Mouse (Mus musculus) ES-Bruce4 (cell line): ENCODE measurements around the gene Car5b.

Experiments
- CTCF ChIP-seq: IDR thresholded peaks from one replicate; pipeline ENCODE4 v1.8.1; 2011; ENCODE audit warnings: low read depth, low read length
- POLR2A ChIP-seq: IDR thresholded peaks from one replicate; pipeline ENCODE4 v1.8.1; 2011; ENCODE audit warnings: low read length; ENCODE audit not compliant: insufficient read depth

- TF ChIP-seq CTCF (no peak), POLR2A (no peak)
Observed at GRCm38 (mm10) chrX:163938587-163938986, 89.2 kb downstream of the Car5b start.
